ENCODE assay signal across 13 mouse cellular contexts in the genomic region with DNA sequence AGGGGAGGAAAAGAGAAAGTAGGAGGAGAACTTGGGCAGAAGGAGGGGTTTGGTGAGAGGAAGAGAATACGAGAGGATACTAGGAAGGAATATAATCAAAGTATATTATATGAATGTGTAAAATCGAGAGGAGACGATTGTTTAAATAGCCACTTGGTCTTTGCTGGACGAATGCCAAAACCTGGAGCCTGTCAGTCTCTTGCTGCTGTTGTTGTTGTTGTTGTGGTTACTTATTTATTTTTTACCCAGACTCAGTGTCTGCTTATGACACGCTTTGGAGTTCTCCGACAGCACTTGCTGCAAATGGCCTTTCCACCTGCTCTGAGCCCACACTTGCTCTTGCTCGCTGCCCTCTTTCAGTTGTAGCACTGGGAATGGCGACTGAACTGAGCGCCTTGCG. TPM values are rescaled to one million over a fixed set of nuclear protein-coding genes. Genes with fewer than 3 reads are reported as not detected.
"Had no signal": no experiment of that assay in that cellular context is flagged by ENCODE, and none has a peak within 500 bp of the region (broad histone marks: within the 10 kb centered on the region; RNA-seq: fewer than 3 reads in every experiment).

No protein-coding gene starts in this region.

- H3K9ac ChIP-seq: limb, embryonic 12.5 days; liver, embryonic 13.5 days; liver, postnatal 0 days; lung, embryonic 15.5 days; midbrain, embryonic 12.5 days had no signal

- H3K9me3 ChIP-seq: limb, embryonic 12.5 days; liver, embryonic 13.5 days; lung, embryonic 15.5 days; megakaryocyte, embryonic 14.5 days; midbrain, embryonic 12.5 days had no signal

- ATAC-seq: intestine, embryonic 16.5 days; liver, postnatal 0 days had no signal

- H3K4me3 ChIP-seq: limb, embryonic 12.5 days; liver, embryonic 13.5 days; lung, embryonic 15.5 days; megakaryocyte, embryonic 14.5 days; midbrain, embryonic 12.5 days had no signal

- H3K27me3 ChIP-seq: limb, embryonic 12.5 days; liver, embryonic 13.5 days; lung, embryonic 15.5 days; midbrain, embryonic 12.5 days had no signal

- H3K27ac ChIP-seq: limb, embryonic 12.5 days; liver, embryonic 13.5 days; lung, embryonic 15.5 days; macrophage; midbrain, embryonic 12.5 days had no signal

- DNase-seq: liver; liver, embryonic 13.5 days; liver, postnatal 0 days; lung, postnatal 14 days; right cerebral cortex, postnatal 14 days; thymus, postnatal 36 days had no signal

- H3K4me2 ChIP-seq: limb, embryonic 12.5 days; liver, embryonic 13.5 days; lung, embryonic 15.5 days; midbrain, embryonic 12.5 days had no signal

- H3K36me3 ChIP-seq: limb, embryonic 12.5 days; liver, embryonic 13.5 days; lung, embryonic 15.5 days; midbrain, embryonic 12.5 days had no signal

- H3K4me1 ChIP-seq: limb, embryonic 12.5 days; liver, embryonic 13.5 days; lung, embryonic 15.5 days; megakaryocyte, embryonic 14.5 days; midbrain, embryonic 12.5 days had no signal

RNA-seq across cellular contexts. Expression of a gene that starts 7.2 kb away (rescaled TPM):
- polyA plus RNA-seq: large intestine, adult 2 months had no signal
